Mouse (Mus musculus) brown adipose tissue, adult 24 weeks (tissue): Measurements from ENCODE around the gene Cyb5r3. TPM values are rescaled to one million over a fixed set of nuclear protein-coding genes. Genes with fewer than 3 reads are reported as not detected.

ENCODE experiments used
- H3K27ac ChIP-seq: fragments of 200-500 bp; replicated peaks from 2 replicates; pipeline ENCODE4 v1.5.1; 2012; ENCODE audit warnings: low read depth, mild to moderate bottlenecking, low read length
- H3K4me1 ChIP-seq: fragments of 200-500 bp; 2 replicates; pipeline ENCODE4 v1.6.1; 2012; ENCODE audit warnings: low read length, mixed read lengths; ENCODE audit not compliant: control insufficient read depth, insufficient read depth, insufficient read length
- H3K4me3 ChIP-seq: fragments of 200-500 bp; 2 replicates; pipeline ENCODE4 v1.5.1; 2012; ENCODE audit warnings: low read depth, mild to moderate bottlenecking, low read length, moderate library complexity; ENCODE audit not compliant: insufficient read depth
- polyA plus RNA-seq: library from polyadenylated mRNA; stranded (reverse); fragments of >200 nt; gene quantifications from 2 replicates; pipeline ENCODE4 v1.2.4, GENCODE M21; 2012; ENCODE audit not compliant: missing spikeins, insufficient read depth, insufficient read length

Gene Cyb5r3
- polyA plus RNA-seq, 1 experiment: 166 TPM

GRCm38 (mm10) chr15:83162001-83162400 is 10.4 kb downstream of the Cyb5r3 start:
- Histone ChIP-seq H3K27ac (no peak overlapping the region), H3K4me3 (no peak overlapping the region), H3K4me1 (peaks cover 13% of the 10 kb centered on the region)

GRCm38 (mm10) chr15:83161062-83161748 is 11.2 kb downstream of the Cyb5r3 start:
- Histone ChIP-seq H3K4me1 (peaks cover 5% of the 10 kb centered on the region), H3K4me3 (no peak overlapping the region), H3K27ac (no peak overlapping the region)

GRCm38 (mm10) chr15:83160561-83160960 is 11.8 kb downstream of the Cyb5r3 start:
- no peaks in the 10 kb centered on the region for H3K4me1 ChIP-seq
- no peak overlapping the region for H3K27ac ChIP-seq
- no peak overlapping the region for H3K4me3 ChIP-seq

DNA sequence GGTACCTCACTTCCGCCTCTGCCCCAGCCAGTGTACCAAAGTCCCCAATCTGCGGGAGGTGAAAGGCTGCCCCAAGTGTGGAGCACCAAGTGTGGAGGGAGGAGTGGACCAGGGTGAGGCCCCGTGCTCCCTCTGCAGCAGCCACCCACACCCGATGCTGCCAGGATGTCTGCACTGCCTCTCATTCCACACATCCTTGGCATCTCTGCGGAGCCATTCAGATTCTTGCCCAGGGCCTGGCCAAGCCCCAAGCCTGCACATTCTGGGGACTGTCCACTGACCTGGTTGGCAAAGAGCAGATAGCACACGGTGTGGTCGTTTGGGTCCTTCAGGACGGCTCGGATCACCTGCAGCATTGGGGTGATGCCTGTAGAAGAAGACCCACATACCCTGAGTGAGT is 12.6 kb downstream of the Cyb5r3 start:
- Histone ChIP-seq H3K4me3 (no peak overlapping the region), H3K27ac (no peak overlapping the region), H3K4me1 (no peaks in the 10 kb centered on the region)

DNA sequence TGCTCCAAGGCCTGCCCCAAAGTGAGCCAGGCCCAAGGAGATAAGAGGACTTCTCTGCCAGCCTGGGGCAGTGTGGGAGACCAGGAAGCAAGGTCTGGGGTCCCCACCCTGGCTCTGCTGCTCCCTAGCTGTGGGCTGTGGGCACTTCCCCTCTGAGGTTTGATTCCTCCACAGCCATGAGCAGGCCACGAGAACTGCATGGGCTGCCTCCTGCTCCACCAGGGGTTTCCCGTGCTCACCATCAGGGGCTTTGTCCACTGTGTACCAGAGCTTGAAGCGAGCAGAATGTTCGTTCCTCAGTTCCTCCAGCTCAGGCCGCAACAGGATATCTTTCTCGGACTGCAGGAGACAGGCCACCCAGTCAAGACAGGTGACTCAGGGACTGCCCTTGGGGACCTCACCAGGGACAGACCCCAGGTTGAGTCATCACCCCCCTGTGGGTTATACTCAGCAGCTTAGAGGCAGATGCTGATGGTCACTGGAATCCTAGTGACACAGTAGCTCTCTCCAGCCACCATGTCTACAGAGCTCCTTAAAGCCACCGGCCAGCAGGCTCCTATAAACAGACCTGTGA is 13.7 kb downstream of the Cyb5r3 start:
- Histone ChIP-seq H3K4me1 (no peaks in the 10 kb centered on the region), H3K4me3 (no peak overlapping the region), H3K27ac (no peak overlapping the region)

DNA sequence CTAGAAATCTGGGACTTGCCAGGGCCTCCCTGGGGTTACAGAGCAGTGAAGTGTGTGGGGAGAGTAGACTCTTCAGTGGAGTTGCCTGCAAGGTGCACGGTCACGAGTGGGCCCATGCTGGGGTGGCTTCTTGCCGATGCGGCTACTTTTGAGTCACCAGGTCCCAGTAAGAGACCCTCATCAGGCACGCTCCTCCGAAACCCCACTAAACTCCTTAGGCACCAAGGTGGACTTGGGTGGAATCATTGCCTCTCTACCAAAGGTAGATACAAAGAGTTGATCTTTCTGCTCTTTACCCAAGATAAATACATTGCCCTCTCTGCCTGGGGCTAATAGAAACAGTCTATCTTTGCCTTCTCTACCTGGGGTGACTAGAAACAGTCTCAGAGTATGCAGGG is 14.7 kb downstream of the Cyb5r3 start:
- Histone ChIP-seq H3K27ac (no peak overlapping the region), H3K4me1 (no peaks in the 10 kb centered on the region), H3K4me3 (no peak overlapping the region)

DNA sequence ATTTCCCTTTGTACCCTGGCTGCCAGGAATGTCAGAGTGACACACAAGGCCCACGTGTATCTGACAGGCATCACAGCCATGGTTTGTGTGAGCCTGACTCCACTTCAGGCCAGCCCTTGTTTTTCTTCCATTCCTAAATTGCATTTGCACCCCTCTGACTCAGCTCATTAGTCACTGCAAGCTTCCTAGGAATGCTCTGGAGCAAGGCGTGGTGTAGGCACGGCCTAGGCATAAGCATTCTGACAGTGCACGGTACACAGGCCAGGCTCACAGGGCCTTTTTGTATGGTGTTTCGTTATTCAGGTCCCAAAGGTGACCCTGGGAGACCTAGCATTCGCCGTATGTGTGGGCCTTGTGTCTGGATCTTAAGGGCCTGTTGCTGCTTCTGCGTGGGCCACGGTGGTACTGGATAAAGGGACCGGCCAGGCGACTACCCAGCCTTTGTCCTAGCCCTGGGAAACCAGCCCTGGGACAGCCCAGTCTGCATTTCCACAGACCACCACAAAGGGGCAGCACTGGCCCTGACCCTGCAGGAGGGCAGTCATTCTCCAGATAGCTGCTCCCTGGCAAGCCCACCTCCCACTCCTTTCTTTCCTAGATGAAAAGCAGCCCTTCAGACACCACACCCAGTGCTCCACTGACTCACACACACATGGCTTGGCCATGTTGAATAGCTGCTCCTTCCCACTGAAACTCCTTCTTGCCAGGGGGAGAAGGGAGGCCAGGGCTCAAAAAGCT is 15.3 kb downstream of the Cyb5r3 start:
- Histone ChIP-seq H3K4me1 (no peaks in the 10 kb centered on the region), H3K27ac (0 out of 2 replicates have a peak overlapping the region, but pooled peaks have one; percentile 7), H3K4me3 (no peak overlapping the region)

DNA sequence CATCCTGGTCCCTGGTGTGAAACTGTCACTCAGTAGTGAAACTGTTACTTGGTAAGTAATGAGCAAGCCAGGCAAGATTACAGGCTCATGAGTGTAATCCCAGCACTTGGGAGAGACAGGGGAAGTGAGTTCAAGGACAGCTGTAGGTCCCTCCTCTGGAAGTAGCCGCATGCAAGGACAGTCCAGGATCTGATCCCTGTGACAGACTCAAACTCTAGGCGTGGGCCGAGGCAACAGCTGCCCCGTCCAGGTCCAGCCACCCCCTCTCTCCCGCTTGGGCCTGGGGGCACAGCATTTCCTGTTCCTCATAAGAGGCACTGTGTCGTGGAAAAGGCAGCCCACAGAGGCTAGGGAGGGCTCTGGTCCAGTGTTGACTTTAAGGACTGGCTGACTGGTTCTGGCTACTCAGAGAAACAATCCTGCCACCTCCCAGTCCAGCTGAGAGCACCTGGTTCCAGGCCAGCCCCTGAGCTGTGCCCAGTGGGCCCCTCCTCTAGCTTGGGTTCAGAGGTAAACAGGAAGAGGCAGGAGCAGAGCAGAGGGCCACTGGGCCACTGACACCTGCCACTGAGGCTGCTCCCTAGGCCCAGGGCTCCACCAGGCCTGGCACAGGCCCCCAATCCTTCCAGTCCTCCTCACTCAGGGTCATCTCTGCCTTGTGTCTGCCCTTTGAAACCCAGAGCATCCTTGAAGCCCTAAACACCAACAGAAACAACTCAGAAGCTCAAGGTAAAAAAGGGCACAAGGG is 16.5 kb downstream of the Cyb5r3 start:
- H3K27ac ChIP-seq: no peak overlapping the region
- H3K4me3 ChIP-seq: no peak overlapping the region
- H3K4me1 ChIP-seq: no peaks in the 10 kb centered on the region

GRCm38 (mm10) chr15:83154309-83154708 is 18.1 kb downstream of the Cyb5r3 start:
- Histone ChIP-seq H3K4me1 (no peaks in the 10 kb centered on the region), H3K27ac (no peak overlapping the region), H3K4me3 (no peak overlapping the region)

DNA sequence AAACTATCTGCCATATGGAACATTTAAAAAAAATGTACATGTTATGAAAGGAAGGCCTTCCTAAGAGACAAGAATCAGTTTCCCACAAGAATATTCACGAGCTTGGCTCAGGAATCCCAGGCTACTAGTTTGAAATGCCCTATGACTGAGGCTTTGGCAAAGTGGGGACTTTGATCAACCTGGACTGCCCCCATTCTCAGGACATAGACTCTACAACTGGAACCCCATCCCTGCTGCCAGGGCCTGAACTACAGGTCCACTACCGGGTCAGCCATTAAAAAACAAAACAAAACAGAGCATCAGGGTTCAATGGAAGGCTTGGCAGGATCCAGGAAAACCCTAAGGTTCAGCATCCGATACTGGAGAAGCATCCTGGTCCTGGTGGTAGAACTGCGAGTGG is 21.7 kb downstream of the Cyb5r3 start:
- H3K4me1 ChIP-seq: peaks cover under 1% of the 10 kb centered on the region; the same call in 1 of the 2 replicates
- H3K4me3 ChIP-seq: no peak overlapping the region
- no peak overlapping the region for H3K27ac ChIP-seq

DNA sequence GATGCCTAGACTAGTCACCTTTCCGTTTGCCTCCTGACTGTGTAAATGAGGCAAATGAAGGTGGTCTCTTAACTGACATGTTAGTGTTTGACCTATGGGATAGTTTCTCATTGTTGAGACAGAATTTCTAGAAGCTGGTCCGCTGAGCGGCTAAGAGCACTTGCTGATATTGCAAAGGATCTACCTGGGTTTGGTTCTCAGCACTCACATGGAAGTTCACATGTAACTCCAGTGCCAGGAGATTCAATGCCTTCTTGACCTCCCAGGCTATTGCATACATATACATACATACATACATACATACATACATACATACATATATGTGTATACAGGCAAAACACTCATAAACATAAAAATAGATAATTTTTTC is 22.3 kb downstream of the Cyb5r3 start:
- Histone ChIP-seq H3K27ac (peak overlapping the region; percentile 96), H3K4me1 (peaks cover 4% of the 10 kb centered on the region; the same call in 1 of the 2 replicates), H3K4me3 (peak overlapping the region; percentile 40)

DNA sequence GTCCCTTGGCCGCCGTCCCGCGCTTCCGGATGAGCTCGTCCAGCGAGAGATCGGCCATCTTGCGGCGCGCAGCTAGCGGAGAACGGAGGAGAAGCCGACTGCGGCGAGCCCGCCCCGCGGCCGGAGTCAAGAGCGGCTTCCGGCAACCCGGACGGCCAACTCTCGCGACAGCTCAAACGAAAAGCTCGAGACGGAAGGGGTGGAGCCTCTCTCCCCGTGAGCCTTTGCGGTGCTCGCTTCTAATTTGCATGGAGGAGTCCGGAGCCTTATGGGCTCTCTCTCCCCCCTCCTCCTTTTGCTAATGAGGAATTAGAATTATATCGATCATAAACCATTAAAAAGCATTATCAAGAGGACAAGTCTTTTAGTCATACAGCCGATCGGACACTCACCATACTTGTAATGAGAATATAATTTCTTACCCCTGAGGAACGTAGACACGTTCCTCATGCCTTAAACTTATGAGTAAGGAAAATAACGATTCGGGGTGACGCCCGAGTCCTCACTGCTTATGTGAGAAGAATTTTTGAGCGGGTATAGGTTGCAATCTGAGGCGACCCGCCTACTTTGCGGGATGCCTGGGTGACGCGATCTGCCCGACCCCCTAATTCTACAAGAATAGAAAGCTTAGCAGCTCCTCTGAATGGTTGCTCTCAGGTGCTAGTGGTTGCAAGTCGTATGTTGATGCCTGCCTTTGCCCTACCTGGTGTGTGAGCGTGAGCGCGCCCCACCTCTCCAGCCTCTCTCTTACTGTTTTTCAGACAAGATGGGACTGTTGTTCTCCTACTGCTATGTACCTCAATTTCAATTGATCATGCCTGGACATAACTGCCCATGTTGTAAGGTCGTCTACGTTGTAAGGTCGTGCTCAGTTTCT is 23.0 kb downstream of the Cyb5r3 start, which contains the start of gene Poldip3:
TSS of gene Poldip3 (minus strand) at position 189 of the 877 bp plus-strand sequence.
- H3K27ac ChIP-seq: peak within 1 kb of the TSS; percentile 98
- peaks cover 4% of the 10 kb centered on the region; the same call in 1 of the 2 replicates for H3K4me1 ChIP-seq
- H3K4me3 ChIP-seq: peak within 1 kb of the TSS; percentile 99

DNA sequence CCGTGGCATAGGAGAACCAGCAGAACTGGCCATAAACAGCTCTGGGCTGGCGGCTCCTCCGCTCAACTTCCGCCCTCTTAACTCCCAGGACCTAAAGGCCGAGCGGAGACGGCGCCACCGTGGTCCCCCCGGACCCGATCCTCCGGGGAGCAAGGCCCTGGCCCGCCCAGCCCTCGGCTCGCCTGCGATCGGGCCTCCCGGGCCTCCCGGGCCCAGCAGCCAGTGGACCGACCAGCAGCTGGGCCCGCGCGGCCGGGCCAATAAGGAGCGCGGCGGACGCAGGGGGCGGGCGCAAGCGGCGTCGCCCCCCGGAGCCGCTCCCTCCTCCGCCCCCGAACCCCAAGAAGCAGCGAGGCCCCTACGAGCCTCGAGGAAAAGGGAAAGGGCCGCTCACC is 23.6 kb downstream of the Cyb5r3 start:
- Histone ChIP-seq H3K4me1 (peaks cover 4% of the 10 kb centered on the region; the same call in 1 of the 2 replicates), H3K4me3 (peak overlapping the region; percentile 99)

GRCm38 (mm10) chr15:83148395-83148794 is 24.0 kb downstream of the Cyb5r3 start:
- H3K27ac ChIP-seq: peak overlapping the region; percentile 98
- H3K4me3 ChIP-seq: peak overlapping the region; percentile 99
- H3K4me1 ChIP-seq: peaks cover 4% of the 10 kb centered on the region; the same call in 1 of the 2 replicates

More for the DNA sequence above, 23.6 kb downstream of the Cyb5r3 start:
- H3K27ac ChIP-seq: peak overlapping the region; percentile 98
